Mouse (Mus musculus): ENCODE results near the gene Ccz1. TPM values are rescaled to one million over a fixed set of nuclear protein-coding genes. Genes with fewer than 3 reads are reported as not detected.
A peak's percentile ranks its signal among the peaks of the same experiment; 100 is the strongest.
"Not testable (repeated sequence)": the region's sequence is repeated elsewhere in the genome, so short reads cannot be mapped to it uniquely, and the experiment has no call there.

Ccz1 gene
- polyA plus RNA-seq, 1 experiment from 2014 or later: 78.0 TPM

- ATAC-seq (ENCODE audit: insufficient number of reproducible peaks, insufficient read depth, low FRiP score, low read depth): no peak
- 69% methylated on average over 3 of the region's 3 CpGs for WGBS
Measured at GRCm38 (mm10) chr5:144015312-144015650, 604 bp upstream of the Ccz1 start.

GRCm38 (mm10) chr5:144013366-144014134, 1.1 kb downstream of the Ccz1 start:
- H3K9ac ChIP-seq (replicated peaks; ENCODE audit: low read depth, low read length); H3K27ac ChIP-seq (ENCODE audit: low read length); H3K9me3 ChIP-seq (ENCODE audit: control insufficient read depth, low read depth, low read length); ATAC-seq (ENCODE audit: insufficient number of reproducible peaks, insufficient read depth, low FRiP score, low read depth); H3K4me1 ChIP-seq (ENCODE audit: control insufficient read depth, insufficient read depth, low read length); H3K27me3 ChIP-seq (ENCODE audit: control insufficient read depth, insufficient read depth, low read length): not testable (repeated sequence)
- WGBS: 61% methylated on average over 12 of the region's 13 CpGs
- H3K4me3 ChIP-seq (ENCODE audit: low read depth, low read length): peak overlapping the region; percentile 63
- H3K4me2 ChIP-seq (replicated peaks; ENCODE audit: low read depth, low read length): peak overlapping the region; percentile 56
- peaks cover 29% of the 10 kb centered on the region for H3K36me3 ChIP-seq (ENCODE audit: control insufficient read depth, insufficient read depth, low read length)

More at GRCm38 (mm10) chr5:144015312-144015650, 604 bp upstream of the Ccz1 start:
- peak overlapping the region; percentile 56 for H3K4me2 ChIP-seq (replicated peaks; ENCODE audit: low read depth, low read length)
- H3K36me3 ChIP-seq (ENCODE audit: control insufficient read depth, insufficient read depth, low read length): peaks cover 14% of the 10 kb centered on the region
- H3K9ac ChIP-seq (replicated peaks; ENCODE audit: low read depth, low read length): no peak overlapping the region
- no peaks in the 10 kb centered on the region for H3K27me3 ChIP-seq (ENCODE audit: control insufficient read depth, insufficient read depth, low read length)
- H3K27ac ChIP-seq (ENCODE audit: low read length): no peak overlapping the region
- H3K9me3 ChIP-seq (ENCODE audit: control insufficient read depth, low read depth, low read length): no peaks in the 10 kb centered on the region
- no peaks in the 10 kb centered on the region for H3K4me1 ChIP-seq (ENCODE audit: control insufficient read depth, insufficient read depth, low read length)
- H3K4me3 ChIP-seq (ENCODE audit: low read depth, low read length): peak overlapping the region; percentile 63

- no peak overlapping the region for H3K27ac ChIP-seq (ENCODE audit: low read length)
- WGBS: 89% methylated on average over 15 of the region's 15 CpGs
- no peak for ATAC-seq (ENCODE audit: insufficient number of reproducible peaks, insufficient read depth, low FRiP score, low read depth)
- H3K4me2 ChIP-seq (replicated peaks; ENCODE audit: low read depth, low read length): no peak overlapping the region
- peaks cover 48% of the 10 kb centered on the region for H3K36me3 ChIP-seq (ENCODE audit: control insufficient read depth, insufficient read depth, low read length)
- no peaks in the 10 kb centered on the region for H3K27me3 ChIP-seq (ENCODE audit: control insufficient read depth, insufficient read depth, low read length)
- H3K4me1 ChIP-seq (ENCODE audit: control insufficient read depth, insufficient read depth, low read length): no peaks in the 10 kb centered on the region
- H3K9ac ChIP-seq (replicated peaks; ENCODE audit: low read depth, low read length): no peak overlapping the region
- no peaks in the 10 kb centered on the region for H3K9me3 ChIP-seq (ENCODE audit: control insufficient read depth, low read depth, low read length)
- no peak overlapping the region for H3K4me3 ChIP-seq (ENCODE audit: low read depth, low read length)
Measured at GRCm38 (mm10) chr5:144002461-144003192, 12.1 kb downstream of the Ccz1 start.

GRCm38 (mm10) chr5:143999409-143999808, 15.3 kb downstream of the Ccz1 start:
- Histone ChIP-seq H3K9ac (replicated peaks; ENCODE audit: low read depth, low read length) (no peak overlapping the region), H3K4me1 (ENCODE audit: control insufficient read depth, insufficient read depth, low read length) (no peaks in the 10 kb centered on the region), H3K27me3 (ENCODE audit: control insufficient read depth, insufficient read depth, low read length) (no peaks in the 10 kb centered on the region), H3K4me2 (replicated peaks; ENCODE audit: low read depth, low read length) (no peak overlapping the region), H3K4me3 (ENCODE audit: low read depth, low read length) (no peak overlapping the region), H3K27ac (ENCODE audit: low read length) (no peak overlapping the region), H3K36me3 (ENCODE audit: control insufficient read depth, insufficient read depth, low read length) (peaks cover 59% of the 10 kb centered on the region), H3K9me3 (ENCODE audit: control insufficient read depth, low read depth, low read length) (no peaks in the 10 kb centered on the region)
- WGBS: 78% methylated on average over 1 of the region's 1 CpGs
- ATAC-seq (ENCODE audit: insufficient number of reproducible peaks, insufficient read depth, low FRiP score, low read depth): no peak

GRCm38 (mm10) chr5:143994632-143995365, 19.9 kb downstream of the Ccz1 start:
- Histone ChIP-seq H3K4me1 (ENCODE audit: control insufficient read depth, insufficient read depth, low read length) (no peaks in the 10 kb centered on the region), H3K27ac (ENCODE audit: low read length) (no peak overlapping the region), H3K4me3 (ENCODE audit: low read depth, low read length) (no peak overlapping the region), H3K36me3 (ENCODE audit: control insufficient read depth, insufficient read depth, low read length) (peaks cover 54% of the 10 kb centered on the region), H3K4me2 (replicated peaks; ENCODE audit: low read depth, low read length) (no peak overlapping the region), H3K9ac (replicated peaks; ENCODE audit: low read depth, low read length) (no peak overlapping the region), H3K9me3 (ENCODE audit: control insufficient read depth, low read depth, low read length) (no peaks in the 10 kb centered on the region), H3K27me3 (ENCODE audit: control insufficient read depth, insufficient read depth, low read length) (no peaks in the 10 kb centered on the region)
- no peak for ATAC-seq (ENCODE audit: insufficient number of reproducible peaks, insufficient read depth, low FRiP score, low read depth)
- WGBS: 68% methylated on average over 11 of the region's 11 CpGs

GRCm38 (mm10) chr5:143993849-143994248, 20.8 kb downstream of the Ccz1 start:
- Histone ChIP-seq H3K4me3 (ENCODE audit: low read depth, low read length) (no peak overlapping the region), H3K4me2 (replicated peaks; ENCODE audit: low read depth, low read length) (no peak overlapping the region), H3K9me3 (ENCODE audit: control insufficient read depth, low read depth, low read length) (no peaks in the 10 kb centered on the region), H3K27ac (ENCODE audit: low read length) (no peak overlapping the region), H3K9ac (replicated peaks; ENCODE audit: low read depth, low read length) (no peak overlapping the region), H3K36me3 (ENCODE audit: control insufficient read depth, insufficient read depth, low read length) (peaks cover 55% of the 10 kb centered on the region), H3K27me3 (ENCODE audit: control insufficient read depth, insufficient read depth, low read length) (no peaks in the 10 kb centered on the region), H3K4me1 (ENCODE audit: control insufficient read depth, insufficient read depth, low read length) (no peaks in the 10 kb centered on the region)
- WGBS: 91% methylated on average over 5 of the region's 5 CpGs
- no peak for ATAC-seq (ENCODE audit: insufficient number of reproducible peaks, insufficient read depth, low FRiP score, low read depth)

GRCm38 (mm10) chr5:143993260-143993659, 21.4 kb downstream of the Ccz1 start:
- ATAC-seq (ENCODE audit: insufficient number of reproducible peaks, insufficient read depth, low FRiP score, low read depth): no peak
- Histone ChIP-seq H3K27ac (ENCODE audit: low read length) (no peak overlapping the region), H3K4me2 (replicated peaks; ENCODE audit: low read depth, low read length) (no peak overlapping the region), H3K4me1 (ENCODE audit: control insufficient read depth, insufficient read depth, low read length) (no peaks in the 10 kb centered on the region), H3K9ac (replicated peaks; ENCODE audit: low read depth, low read length) (no peak overlapping the region), H3K27me3 (ENCODE audit: control insufficient read depth, insufficient read depth, low read length) (no peaks in the 10 kb centered on the region), H3K9me3 (ENCODE audit: control insufficient read depth, low read depth, low read length) (no peaks in the 10 kb centered on the region), H3K36me3 (ENCODE audit: control insufficient read depth, insufficient read depth, low read length) (peaks cover 53% of the 10 kb centered on the region), H3K4me3 (ENCODE audit: low read depth, low read length) (no peak overlapping the region)
- 88% methylated on average over 8 of the region's 8 CpGs for WGBS

- H3K27me3 ChIP-seq (ENCODE audit: control insufficient read depth, insufficient read depth, low read length): no peaks in the 10 kb centered on the region
- WGBS: 64% methylated on average over 10 of the region's 10 CpGs
- no peaks in the 10 kb centered on the region for H3K9me3 ChIP-seq (ENCODE audit: control insufficient read depth, low read depth, low read length)
- H3K36me3 ChIP-seq (ENCODE audit: control insufficient read depth, insufficient read depth, low read length): peaks cover 57% of the 10 kb centered on the region
- H3K4me3 ChIP-seq (ENCODE audit: low read depth, low read length): no peak overlapping the region
- H3K4me1 ChIP-seq (ENCODE audit: control insufficient read depth, insufficient read depth, low read length): no peaks in the 10 kb centered on the region
- no peak overlapping the region for H3K4me2 ChIP-seq (replicated peaks; ENCODE audit: low read depth, low read length)
- H3K9ac ChIP-seq (replicated peaks; ENCODE audit: low read depth, low read length): no peak overlapping the region
- ATAC-seq (ENCODE audit: insufficient number of reproducible peaks, insufficient read depth, low FRiP score, low read depth): peak; percentile 87
- no peak overlapping the region for H3K27ac ChIP-seq (ENCODE audit: low read length)
Measured at GRCm38 (mm10) chr5:143992661-143993060, 22.0 kb downstream of the Ccz1 start.
